Comparison of ENCODE assay signal across 9 mouse cellular contexts in the genomic region with DNA sequence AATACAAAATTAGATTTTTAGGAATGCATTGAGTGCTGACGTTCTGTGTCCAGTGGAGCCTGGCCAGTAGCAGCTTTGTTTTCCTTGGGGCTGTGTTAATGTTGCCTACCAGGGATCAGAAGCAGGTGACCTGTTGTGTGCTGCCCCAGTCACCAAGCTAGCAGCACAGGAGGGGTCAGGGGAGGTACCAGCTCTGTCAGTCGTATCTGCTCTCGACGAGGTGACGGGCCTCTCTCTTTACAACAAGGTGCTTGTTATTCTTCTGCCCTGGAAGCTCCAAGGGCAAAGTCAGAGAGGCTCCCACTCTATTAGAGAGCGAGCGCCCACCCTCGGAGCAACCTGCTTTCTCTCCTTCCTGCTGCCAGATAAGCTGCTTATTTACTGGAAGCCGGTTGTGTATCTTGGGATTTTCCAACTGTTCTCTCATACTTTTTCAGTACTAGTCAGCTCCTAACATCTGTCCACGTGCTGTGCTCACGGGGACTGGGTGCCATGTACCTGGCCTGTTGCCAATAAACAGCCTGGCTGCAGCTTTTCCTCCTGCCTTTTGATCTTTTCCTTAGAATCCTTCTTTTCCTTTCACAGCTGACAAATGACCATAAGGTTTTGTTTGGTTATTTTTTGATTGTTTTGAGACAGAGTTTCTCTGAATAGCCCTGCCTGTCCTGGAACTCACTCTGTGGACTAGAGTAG. TPM values are rescaled to one million over a fixed set of nuclear protein-coding genes. Genes with fewer than 3 reads are reported as not detected.
A peak's percentile ranks its signal among the peaks of the same experiment; 100 is the strongest.
DNase-seq lines count a peak whose midpoint lies in the region; ATAC-seq and TF ChIP-seq lines count a peak whose summit lies in the region.
"Had no signal": no experiment of that assay in that cellular context is flagged by ENCODE, and none has a peak within 500 bp of the region (broad histone marks: within the 10 kb centered on the region; RNA-seq: fewer than 3 reads in every experiment).

No protein-coding gene starts in this region.

- no peak for ATAC-seq in monocyte, adult 5-6 weeks (replicated peaks; ENCODE audit: insufficient number of reproducible peaks, low FRiP score, low TSS enrichment, poor library complexity, severe bottlenecking)

- peak; percentile 45 for DNase-seq in cerebellum, adult 9-10 months
- DNase-seq in cerebellum, adult 11 months = no peak
- peak; percentile 16 for DNase-seq in thymus, postnatal 14 days
- no peak for DNase-seq in thymus, postnatal 36 days
- DNase-seq in kidney, postnatal 10 days = peak; percentile 66
- DNase-seq in spleen, adult 18-20 months = no peak

- H3K27ac ChIP-seq in small intestine, adult 2 months (ENCODE audit: insufficient read depth, low read depth, low read length) = peak overlapping the region; percentile 54
- H3K27ac ChIP-seq: limb, embryonic 15.5 days had no signal

- TF ChIP-seq POLR2A in small intestine, adult 2 months (IDR thresholded peaks at IDR 0.05; ENCODE audit: low read depth, low read length) = no peak

- TF ChIP-seq CTCF in small intestine, adult 2 months (IDR thresholded peaks at IDR 0.05; ENCODE audit: extremely low read depth, insufficient read length, insufficient replicate concordance, low read depth, low read length) = no peak

- H3K4me3 ChIP-seq in small intestine, adult 2 months (ENCODE audit: low read depth, low read length) = no peak overlapping the region

- no peaks in the 10 kb centered on the region for H3K27me3 ChIP-seq in small intestine, adult 2 months (ENCODE audit: control insufficient read depth, insufficient read depth, low read length)
- H3K27me3 ChIP-seq: limb, embryonic 15.5 days had no signal

- H3K4me1 ChIP-seq in small intestine, adult 2 months (ENCODE audit: control insufficient read depth, insufficient read depth, insufficient read length, low read length) = peaks cover 16% of the 10 kb centered on the region

- H3K36me3 ChIP-seq in small intestine, adult 2 months (ENCODE audit: control insufficient read depth, insufficient read depth, low read length) = peaks cover 2% of the 10 kb centered on the region; the same call in 1 of the 2 replicates

- WGBS in small intestine, adult 2 months = 12% methylated on average over 11 of the region's 11 CpGs

RNA-seq across cellular contexts. Expression of a gene that starts 2.8 kb away (rescaled TPM):
- 7.5 and 31.2 TPM in 2 replicates for polyA plus RNA-seq in small intestine, adult 2 months (2012; rRNA removed)
- total RNA-seq in monocyte, adult 5-6 weeks (2017) = 31.1 to 35.4 TPM (median 33.2 TPM) in 3 replicates

Comparison
In these comparisons a context has a peak if more than half of its experiments do, and no peak if none do; other contexts are left out.
1. DNase-seq: peak in cerebellum, adult 9-10 months (single experiment), thymus, postnatal 14 days (single experiment) and kidney, postnatal 10 days (single experiment); none in cerebellum, adult 11 months (single experiment), thymus, postnatal 36 days (0 of 2) and spleen, adult 18-20 months (0 of 2).